Mouse (Mus musculus) heart, embryonic 16.5 days (tissue): ENCODE measurements around the gene Nsd2. TPM values are rescaled to one million over a fixed set of nuclear protein-coding genes. Genes with fewer than 3 reads are reported as not detected.

ENCODE experiments used
- ATAC-seq: fragments of 200-750 bp; cut with Nextera tagmentation; replicated peaks from 2 replicates; pipeline ENCODE4 v1.8.0; 2017; ENCODE audit warnings: moderate number of reproducible peaks; ENCODE audit not compliant: insufficient read depth, low FRiP score; ENCODE audit errors: extremely low read depth
- H3K27ac ChIP-seq: fragments of 300-500 bp; sonication (generic); 2 replicates; pipeline ENCODE4 v1.5.1; 2014; ENCODE audit warnings: mild to moderate bottlenecking, low read length, control low read depth, moderate library complexity
- H3K27me3 ChIP-seq: fragments of 300-500 bp; sonication (generic); 2 replicates; pipeline ENCODE4 v1.6.1; 2014; ENCODE audit warnings: low read length, mixed read lengths; ENCODE audit not compliant: control insufficient read depth, insufficient read depth
- H3K36me3 ChIP-seq: fragments of 300-500 bp; sonication (generic); 2 replicates; pipeline ENCODE4 v1.6.1; 2014; ENCODE audit not compliant: control insufficient read depth, insufficient read depth
- H3K4me1 ChIP-seq: fragments of 300-500 bp; sonication (generic); 2 replicates; pipeline ENCODE4 v1.6.1; 2014; ENCODE audit warnings: low read length, mixed read lengths; ENCODE audit not compliant: control insufficient read depth, insufficient read depth
- H3K4me2 ChIP-seq: fragments of 300-500 bp; sonication (generic); 2 replicates; pipeline ENCODE4 v1.6.1; 2014; ENCODE audit warnings: low read depth, mild to moderate bottlenecking, control low read depth, low read length
- H3K4me3 ChIP-seq: fragments of 300-500 bp; sonication (generic); 2 replicates; pipeline ENCODE4 v1.5.1; 2014; ENCODE audit warnings: mild to moderate bottlenecking, control low read depth, low read length
- H3K9ac ChIP-seq: fragments of 300-500 bp; sonication (generic); 2 replicates; pipeline ENCODE4 v1.6.1; 2014; ENCODE audit warnings: low read length, control low read depth
- H3K9me3 ChIP-seq: fragments of 300-500 bp; sonication (generic); replicated peaks from 2 replicates; pipeline ENCODE4 v1.6.1; 2016; ENCODE audit warnings: low read length; ENCODE audit not compliant: control insufficient read depth
- WGBS: fragments of 180-500 bp; shearing (Covaris S2); extraction: QIAGEN DNeasy Blood & Tissue Kit; methylation state at CpG from one replicate; pipeline ENCODE4 v1.1.7; 2014; 5-methylcytosine and 5-hydroxymethylcytosine counted together
- polyA plus RNA-seq: library from polyadenylated mRNA; unstranded; fragments of >200 nt; fragmentation: Nextera tagmentation; extraction: Ambion mirVana; gene quantifications from 2 replicates; pipeline ENCODE4 v1.2.1, GENCODE M21; 2015

The Nsd2 gene
- polyA plus RNA-seq, 1 experiment from 2014 or later, result 24.3 TPM

- H3K27ac ChIP-seq, result no peak overlapping the region
- H3K4me3 ChIP-seq, result no peak overlapping the region
- no peak for ATAC-seq
- H3K9ac ChIP-seq, result no peak overlapping the region
- peaks cover 14% of the 10 kb centered on the region for H3K4me1 ChIP-seq
- WGBS, result 81% methylated on average over 3 of the region's 3 CpGs
- no peaks in the 10 kb centered on the region for H3K27me3 ChIP-seq
- H3K36me3 ChIP-seq, result no peaks in the 10 kb centered on the region
- H3K9me3 ChIP-seq, result no peaks in the 10 kb centered on the region
- no peak overlapping the region for H3K4me2 ChIP-seq
Measured at GRCm38 (mm10) chr5:33829958-33830357, 9.4 kb downstream of the Nsd2 start.

GRCm38 (mm10) chr5:33830832-33831231 lies 10.3 kb downstream of the Nsd2 start:
- H3K36me3 ChIP-seq, result no peaks in the 10 kb centered on the region
- H3K4me3 ChIP-seq, result no peak overlapping the region
- H3K4me1 ChIP-seq, result peaks cover 10% of the 10 kb centered on the region
- ATAC-seq, result no peak
- no peak overlapping the region for H3K9ac ChIP-seq
- H3K9me3 ChIP-seq, result no peaks in the 10 kb centered on the region
- H3K27ac ChIP-seq, result no peak overlapping the region
- H3K27me3 ChIP-seq, result no peaks in the 10 kb centered on the region
- no peak overlapping the region for H3K4me2 ChIP-seq
- WGBS, result 70% methylated on average over 1 of the region's 1 CpGs

GRCm38 (mm10) chr5:33841331-33841730 lies 20.8 kb downstream of the Nsd2 start:
- Histone ChIP-seq H3K36me3 (peaks cover 7% of the 10 kb centered on the region; the same call in 1 of the 2 replicates), H3K9ac (no peak overlapping the region), H3K4me2 (no peak overlapping the region), H3K4me3 (no peak overlapping the region), H3K4me1 (peaks cover 4% of the 10 kb centered on the region), H3K9me3 (no peaks in the 10 kb centered on the region), H3K27ac (no peak overlapping the region), H3K27me3 (no peaks in the 10 kb centered on the region)
- no peak for ATAC-seq
- 97% methylated on average over 1 of the region's 1 CpGs for WGBS

GRCm38 (mm10) chr5:33842549-33842948 lies 22.0 kb downstream of the Nsd2 start:
- Histone ChIP-seq H3K4me1 (no peaks in the 10 kb centered on the region), H3K9ac (no peak overlapping the region), H3K27me3 (no peaks in the 10 kb centered on the region), H3K9me3 (no peaks in the 10 kb centered on the region), H3K4me2 (no peak overlapping the region), H3K4me3 (no peak overlapping the region), H3K27ac (no peak overlapping the region), H3K36me3 (peaks cover 11% of the 10 kb centered on the region; the same call in 1 of the 2 replicates)
- WGBS, result 80% methylated on average over 4 of the region's 4 CpGs
- no peak for ATAC-seq

GRCm38 (mm10) chr5:33851466-33851865 lies 30.9 kb downstream of the Nsd2 start:
- Histone ChIP-seq H3K9me3 (no peaks in the 10 kb centered on the region), H3K4me2 (no peak overlapping the region), H3K4me3 (no peak overlapping the region), H3K9ac (no peak overlapping the region), H3K36me3 (peaks cover 26% of the 10 kb centered on the region), H3K4me1 (no peaks in the 10 kb centered on the region), H3K27ac (no peak overlapping the region), H3K27me3 (no peaks in the 10 kb centered on the region)
- 84% methylated on average over 4 of the region's 4 CpGs for WGBS
- no peak for ATAC-seq

GRCm38 (mm10) chr5:33853086-33853485 lies 32.6 kb downstream of the Nsd2 start:
- Histone ChIP-seq H3K4me2 (no peak overlapping the region), H3K27me3 (no peaks in the 10 kb centered on the region), H3K9me3 (no peaks in the 10 kb centered on the region), H3K27ac (no peak overlapping the region), H3K36me3 (peaks cover 24% of the 10 kb centered on the region), H3K9ac (no peak overlapping the region), H3K4me1 (no peaks in the 10 kb centered on the region), H3K4me3 (no peak overlapping the region)
- no peak for ATAC-seq
- 100% methylated on average over 1 of the region's 1 CpGs for WGBS

GRCm38 (mm10) chr5:33854019-33854418 lies 33.5 kb downstream of the Nsd2 start:
- 74% methylated on average over 2 of the region's 2 CpGs for WGBS
- Histone ChIP-seq H3K4me1 (no peaks in the 10 kb centered on the region), H3K36me3 (peaks cover 24% of the 10 kb centered on the region), H3K27ac (no peak overlapping the region), H3K27me3 (no peaks in the 10 kb centered on the region), H3K9me3 (no peaks in the 10 kb centered on the region), H3K4me3 (no peak overlapping the region), H3K9ac (no peak overlapping the region), H3K4me2 (no peak overlapping the region)
- ATAC-seq, result no peak

- Histone ChIP-seq H3K36me3 (peaks cover 42% of the 10 kb centered on the region), H3K27ac (no peak overlapping the region), H3K27me3 (no peaks in the 10 kb centered on the region), H3K9ac (no peak overlapping the region), H3K4me1 (no peaks in the 10 kb centered on the region), H3K9me3 (peaks cover 4% of the 10 kb centered on the region; the same call in 1 of the 2 replicates), H3K4me2 (no peak overlapping the region), H3K4me3 (no peak overlapping the region)
- no peak for ATAC-seq
Measured at GRCm38 (mm10) chr5:33857693-33858092, 37.2 kb downstream of the Nsd2 start.

GRCm38 (mm10) chr5:33875472-33875871 lies 54.9 kb downstream of the Nsd2 start:
- 83% methylated on average over 1 of the region's 1 CpGs for whole genome bisulfite sequencing
- no peak for ATAC-seq
- H3K36me3 ChIP-seq, result peaks cover 35% of the 10 kb centered on the region
- H3K27me3 ChIP-seq, result no peaks in the 10 kb centered on the region
- H3K4me3 ChIP-seq, result no peak overlapping the region
- H3K4me1 ChIP-seq, result no peaks in the 10 kb centered on the region
- H3K9ac ChIP-seq, result no peak overlapping the region
- no peak overlapping the region for H3K4me2 ChIP-seq
- H3K9me3 ChIP-seq, result no peaks in the 10 kb centered on the region
- no peak overlapping the region for H3K27ac ChIP-seq

GRCm38 (mm10) chr5:33881118-33881517 lies 60.6 kb downstream of the Nsd2 start:
- H3K36me3 ChIP-seq, result peaks cover 74% of the 10 kb centered on the region
- H3K4me2 ChIP-seq, result no peak overlapping the region
- no peak for ATAC-seq
- no peaks in the 10 kb centered on the region for H3K9me3 ChIP-seq
- 85% methylated on average over 4 of the region's 4 CpGs for WGBS
- no peak overlapping the region for H3K4me3 ChIP-seq
- no peak overlapping the region for H3K9ac ChIP-seq
- no peak overlapping the region for H3K27ac ChIP-seq
- H3K27me3 ChIP-seq, result no peaks in the 10 kb centered on the region
- no peaks in the 10 kb centered on the region for H3K4me1 ChIP-seq
